Mouse (Mus musculus) neural tube, embryonic 10.5 days (tissue): ENCODE results near the gene Nradd.

ENCODE experiments used
- DNase-seq: peaks from one replicate; pipeline ENCODE4 v3.0.0-alpha.2; 2017; ENCODE audit warnings: low spot score; ENCODE audit errors: extremely low spot score

The Nradd gene

GRCm38 (mm10) chr9:110624361-110625166 lies at the start of gene Nradd:
TSS of gene Nradd (minus strand) at chr9:110624452.
- DNase-seq = peak; percentile 93

DNA sequence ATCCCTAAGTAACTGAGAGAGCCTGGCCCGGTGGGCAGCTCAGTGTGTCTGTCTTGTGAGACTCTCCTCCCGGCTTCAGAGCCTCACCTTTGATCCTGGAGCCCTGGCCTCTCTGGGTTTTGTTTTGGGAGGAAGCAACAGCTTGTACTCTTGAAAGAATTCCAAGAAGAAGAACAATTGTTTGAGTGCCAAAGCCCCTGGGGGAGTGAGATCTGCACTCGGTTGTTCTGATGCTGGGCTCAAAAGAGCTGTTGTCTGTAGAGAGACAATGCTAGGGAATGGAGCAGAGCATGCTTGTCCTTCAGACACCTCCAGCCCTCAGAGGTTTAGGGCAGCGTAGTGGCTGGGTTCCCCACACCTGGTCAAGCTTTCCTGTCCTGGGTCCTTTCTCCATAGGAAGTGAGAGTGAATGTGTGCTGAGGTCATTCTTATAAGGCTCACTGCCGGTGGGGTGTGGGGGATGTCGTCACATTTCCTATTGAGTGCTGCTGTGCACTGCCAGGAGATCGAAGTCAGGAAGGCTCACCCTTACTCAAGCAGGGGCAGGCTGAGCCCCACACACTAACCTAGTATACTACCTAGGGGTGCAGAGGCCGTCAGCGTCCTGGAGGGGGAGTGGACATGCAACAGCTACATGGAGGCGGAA lies 49.0 kb upstream of the Nradd start:
- DNase-seq = no peak

DNA sequence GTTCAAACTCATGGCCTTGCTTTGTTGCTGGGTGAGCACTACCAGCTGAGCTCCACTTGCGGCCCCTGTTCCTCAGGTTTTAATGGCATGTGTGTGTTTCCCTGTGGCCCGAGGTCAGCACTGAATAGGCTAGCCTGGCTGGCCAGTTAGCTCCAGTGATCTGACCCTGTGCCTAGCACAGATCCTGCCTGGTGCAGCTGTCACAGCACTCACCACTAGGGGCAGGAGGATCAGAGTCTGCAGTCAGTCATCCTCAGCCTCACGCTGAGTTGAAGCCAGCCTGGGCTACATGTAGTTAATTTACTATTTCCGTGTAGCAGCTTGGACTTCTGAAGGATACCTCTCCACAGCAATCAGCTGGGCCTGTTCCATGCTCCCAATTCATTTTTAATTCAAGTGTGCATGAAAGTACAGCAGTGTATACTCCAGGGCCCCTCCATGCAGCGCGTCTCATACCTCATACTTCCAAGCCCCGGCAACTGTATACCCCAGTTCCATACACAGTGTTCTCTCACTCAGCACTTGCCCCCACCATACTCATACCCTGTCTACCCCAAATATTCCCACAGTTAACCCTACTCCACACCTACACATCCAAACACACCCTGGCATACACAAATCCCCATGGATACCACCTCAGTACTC lies 48.3 kb upstream of the Nradd start:
- DNase-seq = no peak

DNA sequence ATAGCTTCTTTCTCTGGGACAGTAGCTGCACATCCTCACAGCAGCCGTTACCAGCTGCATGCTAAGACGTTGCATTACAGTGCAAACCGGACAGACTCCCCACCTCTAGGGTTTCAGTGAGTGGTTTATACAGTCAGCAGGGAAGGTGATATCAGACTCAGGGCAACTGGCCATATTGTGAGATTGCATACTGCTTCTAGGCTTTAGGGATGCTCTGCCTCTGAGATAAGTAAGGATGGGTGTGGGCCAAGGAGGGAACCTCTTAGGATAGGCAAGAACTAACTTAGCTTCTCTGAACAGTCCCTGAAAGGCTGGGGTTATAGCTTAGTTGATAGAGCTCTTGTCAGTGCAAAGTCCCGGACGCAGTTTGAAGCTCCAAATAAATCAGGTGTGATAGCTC lies 45.5 kb upstream of the Nradd start:
- no peak for DNase-seq

GRCm38 (mm10) chr9:110668601-110669293 lies 44.5 kb upstream of the Nradd start:
- DNase-seq = no peak

- DNase-seq = no peak
Measured at GRCm38 (mm10) chr9:110667219-110667836, 43.1 kb upstream of the Nradd start.

GRCm38 (mm10) chr9:110666374-110666773 lies 42.1 kb upstream of the Nradd start:
- no peak for DNase-seq

- DNase-seq = no peak
Measured at GRCm38 (mm10) chr9:110665912-110666311, 41.7 kb upstream of the Nradd start.

- DNase-seq = no peak
Measured at GRCm38 (mm10) chr9:110662844-110663243, 38.6 kb upstream of the Nradd start.

DNA sequence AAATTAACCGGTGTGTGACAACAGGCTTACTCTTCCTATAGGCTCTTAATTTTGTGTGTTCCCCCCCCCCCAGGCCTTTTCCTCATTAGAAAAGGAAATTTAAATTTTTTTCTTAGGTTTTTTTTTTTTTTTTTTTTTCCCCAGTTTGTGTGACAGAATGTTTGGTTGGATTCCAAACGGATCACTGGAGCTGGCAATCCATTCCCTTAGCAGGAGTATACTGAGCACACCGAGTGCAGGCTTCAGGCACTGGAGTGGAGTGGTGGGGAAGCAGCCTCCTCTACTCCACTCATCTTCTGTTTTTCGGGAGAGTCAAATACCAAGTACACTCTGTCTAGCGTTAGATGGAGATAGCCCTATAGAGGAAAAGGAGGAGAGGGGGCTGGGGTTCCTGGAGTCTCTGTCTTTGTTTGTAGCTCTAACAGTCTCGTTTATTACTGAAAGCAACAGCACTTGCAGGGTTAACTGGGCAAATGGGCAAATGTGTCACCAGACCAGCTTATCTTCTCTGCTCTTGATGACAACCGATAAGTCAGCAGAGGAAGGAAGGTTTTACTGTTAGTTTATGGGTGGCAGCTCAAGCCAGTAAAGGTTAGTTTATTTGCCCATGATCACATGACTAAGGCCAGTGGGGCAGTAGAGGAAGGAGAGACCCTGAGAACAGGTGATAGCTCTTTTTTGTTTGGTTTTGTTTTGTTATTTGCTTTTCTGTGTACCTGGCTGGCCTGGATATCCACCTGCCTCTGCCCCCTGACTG lies 36.8 kb upstream of the Nradd start:
- DNase-seq = no peak

GRCm38 (mm10) chr9:110660208-110660607 lies 36.0 kb upstream of the Nradd start:
- DNase-seq = no peak

DNA sequence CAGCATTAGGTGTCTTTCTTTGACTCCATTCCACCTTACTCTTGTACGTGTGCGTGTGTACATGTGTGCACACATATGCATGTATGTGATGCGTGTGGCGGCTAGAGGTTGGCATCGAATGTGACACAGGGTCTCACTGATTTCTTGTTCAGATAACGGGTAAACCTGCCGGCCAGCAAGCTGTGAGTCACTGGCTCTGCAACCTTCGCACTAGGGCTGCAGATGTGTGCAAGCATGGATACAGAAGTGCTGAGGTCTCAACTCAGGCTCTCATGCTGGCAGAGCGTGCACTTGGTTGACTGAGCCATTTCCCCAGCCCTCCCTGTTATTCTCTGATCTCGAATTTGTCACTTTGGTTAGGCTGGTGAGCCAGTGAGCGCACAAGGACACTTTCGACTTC lies 35.3 kb upstream of the Nradd start:
- DNase-seq = no peak

GRCm38 (mm10) chr9:110657474-110658078 lies 33.3 kb upstream of the Nradd start:
- no peak for DNase-seq

- DNase-seq = peak; percentile 96
Measured at GRCm38 (mm10) chr9:110656249-110657221, 32.3 kb upstream of the Nradd start, which contains the start of gene Ccdc12. TSS of gene Ccdc12 (plus strand) at chr9:110656503.

DNA sequence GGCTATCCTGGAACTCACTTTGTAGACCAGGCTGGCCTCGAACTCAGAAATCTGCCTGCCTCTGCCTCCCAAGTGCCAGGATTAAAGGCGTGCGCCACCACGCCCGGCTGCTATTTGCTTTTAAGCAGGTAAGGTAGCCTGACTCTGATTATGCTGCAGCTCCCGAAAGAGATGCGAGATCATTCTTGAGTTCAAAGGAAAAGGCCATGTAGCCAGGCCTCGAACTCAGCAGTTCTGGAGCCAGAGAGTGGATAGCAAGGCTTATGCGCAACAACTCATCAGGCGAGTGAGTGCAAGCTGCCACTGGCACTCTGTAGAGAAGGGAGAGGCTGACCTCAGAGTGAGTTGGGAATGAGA lies 31.4 kb upstream of the Nradd start:
- no peak for DNase-seq

DNA sequence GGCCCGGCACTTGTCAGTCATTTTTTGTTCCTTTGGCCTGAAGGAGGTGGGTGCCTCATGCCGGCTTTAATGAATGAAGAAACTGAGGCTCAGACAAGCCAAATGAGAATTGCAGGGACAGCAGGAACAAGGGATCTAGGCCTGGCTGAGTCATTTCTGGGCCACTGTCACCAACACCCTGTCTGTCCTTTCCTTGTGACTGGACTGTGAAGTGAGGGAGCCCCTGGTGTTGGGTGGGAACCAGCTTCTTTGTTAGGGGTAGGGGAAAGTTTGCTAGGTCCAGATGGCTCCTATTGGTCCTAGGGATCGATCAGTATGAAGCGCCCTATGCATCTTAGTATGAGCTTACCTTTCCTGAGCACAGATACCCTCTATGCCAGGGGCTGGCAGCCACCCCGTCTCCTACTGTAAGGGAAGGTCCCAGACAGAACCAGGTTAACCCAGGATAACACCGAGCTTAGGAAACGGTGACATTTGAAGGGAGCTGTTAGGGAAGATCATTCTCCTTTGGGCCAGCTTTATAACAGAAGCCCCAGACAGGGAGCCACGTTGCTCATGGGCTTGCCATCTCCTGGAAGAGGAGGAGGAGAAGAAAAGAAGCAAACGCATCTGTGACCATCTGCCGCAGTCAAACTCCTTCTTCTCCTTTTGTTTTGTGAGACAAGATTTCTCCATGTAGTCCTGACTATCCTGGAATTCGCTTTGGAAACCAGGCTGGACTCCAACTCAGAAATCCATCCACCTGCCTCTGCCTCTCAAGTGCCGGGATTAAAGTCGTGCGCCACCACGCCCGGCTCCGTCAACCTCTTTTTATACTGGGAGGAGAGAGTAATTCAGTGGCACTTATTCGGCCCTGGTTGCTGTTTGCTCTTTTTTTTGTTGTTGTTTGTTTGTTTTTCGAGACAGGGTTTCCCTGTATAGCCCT lies 30.7 kb upstream of the Nradd start:
- DNase-seq = no peak

DNA sequence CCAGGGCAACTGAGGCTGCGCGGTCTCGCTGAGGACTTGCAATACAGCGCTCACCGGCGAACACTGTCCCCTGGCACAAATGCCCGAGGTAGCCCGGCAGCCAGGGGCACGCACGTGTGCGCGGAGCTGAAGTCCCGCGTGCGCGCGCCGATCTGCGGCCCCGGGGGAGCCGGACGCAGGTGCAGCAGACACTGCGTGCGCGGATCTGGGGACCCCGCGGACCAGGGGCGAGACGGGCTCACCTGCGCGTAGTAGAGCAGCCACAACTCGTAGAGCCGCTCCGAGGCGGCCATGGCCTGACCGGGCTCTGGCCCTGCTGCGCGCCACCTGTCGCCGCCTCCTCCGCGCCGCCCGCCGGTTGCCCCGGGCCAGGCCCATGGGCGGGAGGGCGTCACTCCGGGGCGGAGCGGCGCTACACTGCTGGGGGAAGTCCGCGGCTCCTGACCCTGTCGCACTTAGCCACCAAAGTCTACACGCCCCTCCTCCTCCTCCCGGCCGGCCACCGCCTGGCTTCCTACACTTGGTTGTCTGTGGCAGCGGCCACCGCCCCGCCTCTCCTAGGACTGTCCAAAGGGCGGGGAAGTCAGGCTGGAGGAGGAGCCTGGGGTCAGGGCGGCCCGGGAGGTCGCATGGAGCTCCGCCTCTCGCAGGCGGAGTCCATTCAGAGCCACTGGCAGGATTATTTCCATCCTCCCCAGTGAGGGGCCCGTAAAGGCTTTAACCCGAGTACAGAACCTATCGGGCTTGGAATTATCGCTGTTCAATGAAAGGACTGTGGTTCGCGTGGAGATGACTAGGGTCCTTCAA lies 29.6 kb upstream of the Nradd start, which contains the start of gene Nbeal2:
Gene Nbeal2 (minus strand): TSS at position 507 of the 807 bp plus-strand sequence.
- DNase-seq = peak; percentile 88
